Mouse (Mus musculus) hindbrain, embryonic 12.5 days (tissue): ENCODE measurements around the gene Kat8. TPM values are rescaled to one million over a fixed set of nuclear protein-coding genes. Genes with fewer than 3 reads are reported as not detected.
"Not testable (repeated sequence)": the region's sequence is repeated elsewhere in the genome, so short reads cannot be mapped to it uniquely, and the experiment has no call there.

Experiments used
- ATAC-seq: fragments of 200-750 bp; cut with Nextera tagmentation; 2 replicates; pipeline ENCODE4 v1.8.0; 2017; ENCODE audit warnings: moderate TSS enrichment; ENCODE audit not compliant: low FRiP score
- H3K27ac ChIP-seq: fragments of 300-500 bp; sonication (generic); 2 replicates; pipeline ENCODE4 v1.5.1; 2016; ENCODE audit warnings: mild to moderate bottlenecking
- H3K27me3 ChIP-seq: fragments of 300-500 bp; sonication (generic); 2 replicates; pipeline ENCODE4 v1.6.1; 2016; ENCODE audit warnings: mild to moderate bottlenecking
- H3K36me3 ChIP-seq: fragments of 300-500 bp; sonication (generic); 2 replicates; pipeline ENCODE4 v1.6.1; 2016; ENCODE audit warnings: mild to moderate bottlenecking
- H3K4me1 ChIP-seq: fragments of 300-500 bp; sonication (generic); 2 replicates; pipeline ENCODE4 v1.6.1; 2016
- H3K4me2 ChIP-seq: fragments of 300-500 bp; sonication (generic); replicated peaks from 2 replicates; pipeline ENCODE4 v1.6.1; 2016; ENCODE audit warnings: mild to moderate bottlenecking
- H3K4me3 ChIP-seq: fragments of 300-500 bp; sonication (generic); 2 replicates; pipeline ENCODE4 v1.5.1; 2016; ENCODE audit warnings: mild to moderate bottlenecking
- H3K9ac ChIP-seq: fragments of 300-500 bp; sonication (generic); 2 replicates; pipeline ENCODE4 v1.6.1; 2016; ENCODE audit warnings: mild to moderate bottlenecking, moderate library complexity
- H3K9me3 ChIP-seq: fragments of 300-500 bp; sonication (generic); replicated peaks from 2 replicates; pipeline ENCODE4 v1.6.1; 2016; ENCODE audit warnings: mild to moderate bottlenecking
- WGBS: fragments of 180-500 bp; shearing (Covaris S2); methylation state at CpG from one replicate; pipeline ENCODE4 v1.1.7; 2016; 5-methylcytosine and 5-hydroxymethylcytosine counted together
- polyA plus RNA-seq: library from polyadenylated mRNA; unstranded; fragments of >200 nt; fragmentation: Nextera tagmentation; extraction: Ambion mirVana; gene quantifications from 2 replicates; pipeline ENCODE4 v1.2.1, GENCODE M21; 2016

Kat8 gene
- polyA plus RNA-seq, 1 experiment from 2014 or later: 50.9 TPM

DNA sequence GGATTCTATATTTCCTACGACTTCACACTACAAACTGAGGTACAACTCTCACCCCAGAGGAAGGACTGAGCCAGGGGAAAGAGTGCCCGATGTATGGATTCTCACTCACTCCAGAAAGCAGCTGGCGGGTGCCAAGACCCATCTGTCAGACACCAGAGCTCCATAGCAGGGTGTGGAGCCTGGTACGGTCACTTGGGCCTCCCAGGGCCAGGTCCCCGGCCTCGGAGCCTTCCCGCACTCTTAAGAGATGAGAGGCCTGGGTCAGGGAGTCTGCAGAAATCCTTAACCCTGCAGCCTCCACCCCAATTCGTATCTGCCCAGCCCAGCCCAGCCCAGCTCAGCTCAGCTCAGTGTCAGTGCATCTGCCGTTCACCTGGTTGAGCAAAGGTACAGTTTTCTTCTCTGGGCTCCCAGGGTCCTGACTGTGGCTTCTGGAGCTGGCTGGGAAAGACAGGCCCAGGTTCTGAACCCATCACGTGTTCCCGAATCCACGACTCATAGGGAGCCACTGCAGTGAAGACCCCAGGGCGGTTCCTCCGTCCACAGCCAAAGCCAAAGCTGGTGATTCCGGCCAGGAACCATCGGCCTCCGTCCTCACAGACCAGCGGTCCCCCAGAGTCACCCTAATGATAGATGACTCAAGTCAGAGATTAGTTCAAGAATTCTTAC, 24.0 kb downstream of the Kat8 start:
- 60% methylated on average over 18 of the region's 18 CpGs for WGBS
- ATAC-seq: peak; percentile 7; the same call in 1 of the 2 replicates

DNA sequence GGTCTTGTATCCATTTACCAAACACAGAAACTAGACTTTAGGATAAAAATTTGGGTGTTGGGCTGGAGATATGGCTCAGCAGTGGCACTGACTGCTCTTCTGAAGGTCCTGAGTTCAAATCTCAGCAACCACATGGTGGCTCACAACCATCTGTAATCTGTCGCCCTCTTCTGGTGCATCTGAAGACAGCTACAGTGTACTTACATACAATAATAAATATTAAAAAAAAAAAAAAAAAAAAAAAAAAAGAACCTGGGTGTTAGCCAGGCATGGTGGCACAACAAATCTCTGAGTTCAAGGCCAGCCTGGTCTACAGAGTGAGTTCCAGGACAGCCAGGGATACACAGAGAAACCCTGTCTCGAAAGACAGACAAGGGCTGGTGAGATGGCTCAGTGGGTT, 29.8 kb downstream of the Kat8 start:
- H3K4me1 ChIP-seq, ATAC-seq, H3K27ac ChIP-seq, H3K4me3 ChIP-seq, H3K9ac ChIP-seq, H3K9me3 ChIP-seq, H3K36me3 ChIP-seq, H3K4me2 ChIP-seq: not testable (repeated sequence)
- H3K27me3 ChIP-seq: peaks cover 36% of the 10 kb centered on the region
- 53% methylated on average over 2 of the region's 2 CpGs for WGBS

More for the DNA sequence above, 24.0 kb downstream of the Kat8 start:
- peak overlapping the region; percentile 81 for H3K9ac ChIP-seq
- H3K4me1 ChIP-seq: peaks cover 27% of the 10 kb centered on the region
- peaks cover 4% of the 10 kb centered on the region for H3K27me3 ChIP-seq
- H3K27ac ChIP-seq: peak overlapping the region; percentile 72; the same call in 1 of the 2 replicates
- H3K4me2 ChIP-seq: peak overlapping the region; percentile 87
- peak overlapping the region; percentile 73 for H3K4me3 ChIP-seq
- no peaks in the 10 kb centered on the region for H3K36me3 ChIP-seq
- H3K9me3 ChIP-seq: no peaks in the 10 kb centered on the region

GRCm38 (mm10) chr7:127944614-127945013, 32.3 kb downstream of the Kat8 start:
- H3K9ac ChIP-seq: no peak overlapping the region
- peak overlapping the region; percentile 31 for H3K4me2 ChIP-seq
- H3K4me1 ChIP-seq: no peaks in the 10 kb centered on the region
- 11% methylated on average over 23 of the region's 23 CpGs for WGBS
- ATAC-seq: no peak
- peaks cover 36% of the 10 kb centered on the region for H3K27me3 ChIP-seq
- H3K27ac ChIP-seq: no peak overlapping the region; the same call in 1 of the 2 replicates
- H3K9me3 ChIP-seq: no peaks in the 10 kb centered on the region
- H3K4me3 ChIP-seq: no peak overlapping the region
- H3K36me3 ChIP-seq: no peaks in the 10 kb centered on the region

- no peak within 1 kb of the TSS for H3K27ac ChIP-seq
- H3K4me2 ChIP-seq: no peak within 1 kb of the TSS
- H3K36me3 ChIP-seq: no peaks in the 10 kb centered on the region
- no peak for ATAC-seq
- no peak within 1 kb of the TSS for H3K4me3 ChIP-seq
- no peaks in the 10 kb centered on the region for H3K4me1 ChIP-seq
- H3K9me3 ChIP-seq: no peaks in the 10 kb centered on the region
- H3K9ac ChIP-seq: no peak within 1 kb of the TSS
- H3K27me3 ChIP-seq: peaks cover 36% of the 10 kb centered on the region
- 79% methylated on average over 6 of the region's 6 CpGs for WGBS
Observed at GRCm38 (mm10) chr7:127946470-127947023, 34.2 kb downstream of the Kat8 start, which contains the start of gene Prss36. Gene Prss36 (minus strand): TSS chr7:127946725.

DNA sequence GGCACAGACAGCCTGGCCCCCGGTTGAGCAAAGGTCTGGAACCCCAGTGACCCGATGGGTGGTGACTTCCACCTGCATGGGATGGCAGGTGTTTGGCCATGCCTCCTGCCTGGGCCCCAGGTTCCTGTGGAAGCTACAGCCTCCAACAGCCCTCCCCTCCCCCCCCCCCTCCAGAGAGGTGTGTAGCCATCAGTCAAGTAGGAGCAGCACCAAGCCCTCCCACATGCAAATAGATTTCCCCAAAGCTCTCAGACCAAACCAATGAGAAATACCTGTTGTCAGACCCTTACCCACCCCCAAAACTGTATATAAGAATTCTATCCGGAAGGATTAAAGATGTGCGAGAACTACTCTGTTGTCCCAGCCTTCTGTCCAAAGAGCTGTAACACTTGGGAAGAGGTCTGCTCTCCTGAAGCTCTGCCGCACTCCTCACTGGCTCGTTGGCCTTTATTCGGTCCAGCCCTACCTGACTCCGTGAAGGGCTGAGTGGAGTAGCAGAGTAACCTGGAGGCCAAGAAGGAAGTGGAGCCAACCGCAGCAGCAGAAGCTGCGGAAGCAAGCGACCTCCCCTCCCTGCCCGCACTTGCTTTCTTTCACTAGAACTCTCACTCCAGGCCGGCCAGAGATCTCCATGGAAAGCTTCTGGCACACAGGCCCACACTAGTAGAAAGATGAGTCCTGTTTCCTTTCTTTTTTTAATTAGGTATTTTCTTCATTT, 40.7 kb downstream of the Kat8 start:
- Histone ChIP-seq H3K9me3 (no peaks in the 10 kb centered on the region), H3K4me3 (no peak overlapping the region), H3K36me3 (no peaks in the 10 kb centered on the region), H3K27ac (no peak overlapping the region), H3K4me1 (no peaks in the 10 kb centered on the region), H3K27me3 (peaks cover 3% of the 10 kb centered on the region; the same call in 1 of the 2 replicates), H3K4me2 (no peak overlapping the region), H3K9ac (no peak overlapping the region)
- WGBS: 46% methylated on average over 13 of the region's 13 CpGs
- ATAC-seq: no peak

DNA sequence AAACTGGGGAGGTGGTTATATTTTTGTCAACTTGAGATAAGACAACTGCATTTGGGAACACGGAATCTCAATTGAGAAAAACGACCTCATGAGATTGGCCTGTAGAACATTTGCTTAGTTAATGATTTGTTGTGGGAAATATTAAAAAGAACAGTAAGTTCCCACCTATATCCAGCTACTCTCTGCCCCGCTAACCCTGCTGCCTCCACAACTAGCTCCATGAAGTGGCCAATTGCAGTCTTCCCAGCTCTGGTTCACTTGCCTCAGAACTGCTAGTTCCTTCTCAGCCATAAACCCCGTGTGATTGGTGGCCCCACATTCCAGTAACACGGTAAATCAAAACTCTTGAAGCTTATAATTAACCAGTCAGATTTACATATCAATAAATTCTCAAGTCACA, 47.0 kb downstream of the Kat8 start:
- Histone ChIP-seq H3K36me3 (no peaks in the 10 kb centered on the region), H3K4me1 (no peaks in the 10 kb centered on the region), H3K9ac (no peak overlapping the region), H3K4me3 (no peak overlapping the region), H3K9me3 (no peaks in the 10 kb centered on the region), H3K27ac (no peak overlapping the region), H3K4me2 (no peak overlapping the region), H3K27me3 (no peaks in the 10 kb centered on the region; the same call in 1 of the 2 replicates)
- WGBS: 65% methylated on average over 5 of the region's 5 CpGs
- ATAC-seq: no peak

DNA sequence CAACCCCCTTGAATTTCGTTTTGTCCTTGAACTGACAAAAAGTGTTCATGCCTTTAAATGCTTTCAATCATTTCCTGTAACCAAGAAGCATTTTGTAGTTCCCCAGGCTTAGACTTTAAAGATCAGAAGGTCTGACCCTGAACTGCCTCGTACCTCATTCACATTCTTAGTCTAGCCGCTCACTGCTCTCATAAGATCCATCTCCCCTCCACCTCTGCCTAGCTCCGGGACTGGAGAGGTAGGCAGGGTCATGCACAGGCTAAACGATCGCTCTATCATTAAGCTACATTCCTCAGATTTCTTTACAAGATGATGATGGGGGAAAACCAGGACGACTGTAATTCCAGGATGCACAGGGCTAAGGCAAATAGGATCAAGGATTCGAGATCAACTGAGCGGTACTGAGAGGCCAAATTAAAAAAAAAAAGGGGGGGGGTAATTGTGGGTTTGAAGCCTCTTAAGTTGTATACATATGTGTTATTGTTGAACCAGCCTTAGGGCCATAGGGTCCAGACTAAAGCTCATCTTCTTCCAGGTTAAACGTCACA, 54.1 kb downstream of the Kat8 start:
- peak overlapping the region; percentile 98 for H3K27ac ChIP-seq
- H3K9ac ChIP-seq: peak overlapping the region; percentile 99
- H3K36me3 ChIP-seq: peaks cover 19% of the 10 kb centered on the region
- no peak; the same call in 1 of the 2 replicates for ATAC-seq
- peaks cover 20% of the 10 kb centered on the region for H3K4me1 ChIP-seq
- no peaks in the 10 kb centered on the region for H3K27me3 ChIP-seq
- peak overlapping the region; percentile 95 for H3K4me3 ChIP-seq
- 15% methylated on average over 10 of the region's 10 CpGs for WGBS
- H3K9me3 ChIP-seq: no peaks in the 10 kb centered on the region
- peak overlapping the region; percentile 66 for H3K4me2 ChIP-seq

DNA sequence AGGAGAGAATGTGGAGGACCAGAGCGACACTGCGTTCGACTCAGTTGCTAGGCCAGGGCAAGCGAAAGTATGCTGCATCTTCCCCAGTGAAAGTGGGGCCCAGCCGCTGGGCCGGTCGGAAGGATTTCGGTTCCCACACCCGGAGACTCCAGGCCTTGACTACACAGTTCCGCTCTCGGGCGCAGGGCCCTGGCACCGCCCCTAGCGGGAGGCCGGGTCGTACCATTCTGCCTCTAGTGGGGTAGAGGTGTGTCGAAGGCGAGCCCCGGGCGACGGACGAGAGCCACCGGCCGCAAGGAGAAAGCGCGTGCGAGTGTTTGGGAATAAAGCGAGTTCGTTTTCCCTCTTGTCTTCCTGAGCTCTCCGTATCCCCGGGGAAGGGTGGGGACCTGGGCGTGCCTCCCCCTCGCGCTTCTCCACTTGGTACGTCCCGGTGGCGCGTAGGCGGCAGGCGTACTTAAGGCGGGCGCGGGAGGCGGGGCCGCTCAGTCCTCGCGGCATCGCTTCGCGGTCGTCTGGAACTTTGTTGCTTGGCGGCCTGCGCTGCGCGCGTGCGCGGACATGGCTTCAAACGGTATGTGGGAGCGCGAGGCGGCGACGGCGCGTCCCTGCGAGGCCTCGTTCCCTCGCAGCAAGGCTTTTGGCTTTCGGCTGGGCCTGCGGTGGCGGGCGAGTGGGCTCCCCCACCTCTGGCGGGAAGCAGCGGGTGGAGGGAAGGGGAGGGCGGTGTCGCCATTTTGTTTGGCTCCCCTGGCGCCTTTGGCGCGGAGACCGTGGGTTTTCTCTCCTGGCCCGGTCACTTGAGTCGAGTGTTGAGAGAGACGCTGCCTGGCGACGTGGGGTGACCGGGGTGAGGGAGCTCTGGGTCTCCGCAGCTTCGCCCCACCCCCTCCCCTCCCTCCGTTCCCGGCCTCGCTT, 54.9 kb downstream of the Kat8 start, which contains the start of gene Fus:
Gene Fus (plus strand): TSS at position 454 of the 918 bp plus-strand sequence.
- Histone ChIP-seq H3K36me3 (peaks cover 27% of the 10 kb centered on the region), H3K27ac (peak within 1 kb of the TSS; percentile 98), H3K4me2 (peak within 1 kb of the TSS; percentile 90), H3K4me1 (peaks cover 20% of the 10 kb centered on the region), H3K9me3 (no peaks in the 10 kb centered on the region), H3K9ac (peak within 1 kb of the TSS; percentile 99), H3K27me3 (no peaks in the 10 kb centered on the region), H3K4me3 (peak within 1 kb of the TSS; percentile 95)
- WGBS: under 1% methylated on average over 92 of the region's 92 CpGs
- peak; percentile 95 for ATAC-seq

- WGBS: under 1% methylated on average over 42 of the region's 42 CpGs
- peak overlapping the region; percentile 95 for H3K4me3 ChIP-seq
- H3K4me1 ChIP-seq: peaks cover 20% of the 10 kb centered on the region
- H3K27me3 ChIP-seq: no peaks in the 10 kb centered on the region
- H3K9me3 ChIP-seq: no peaks in the 10 kb centered on the region
- peak overlapping the region; percentile 90 for H3K4me2 ChIP-seq
- peak overlapping the region; percentile 98 for H3K27ac ChIP-seq
- peaks cover 36% of the 10 kb centered on the region for H3K36me3 ChIP-seq
- ATAC-seq: peak; percentile 49; the same call in 1 of the 2 replicates
- H3K9ac ChIP-seq: peak overlapping the region; percentile 99
Observed at GRCm38 (mm10) chr7:127967922-127968828, 55.9 kb downstream of the Kat8 start.

DNA sequence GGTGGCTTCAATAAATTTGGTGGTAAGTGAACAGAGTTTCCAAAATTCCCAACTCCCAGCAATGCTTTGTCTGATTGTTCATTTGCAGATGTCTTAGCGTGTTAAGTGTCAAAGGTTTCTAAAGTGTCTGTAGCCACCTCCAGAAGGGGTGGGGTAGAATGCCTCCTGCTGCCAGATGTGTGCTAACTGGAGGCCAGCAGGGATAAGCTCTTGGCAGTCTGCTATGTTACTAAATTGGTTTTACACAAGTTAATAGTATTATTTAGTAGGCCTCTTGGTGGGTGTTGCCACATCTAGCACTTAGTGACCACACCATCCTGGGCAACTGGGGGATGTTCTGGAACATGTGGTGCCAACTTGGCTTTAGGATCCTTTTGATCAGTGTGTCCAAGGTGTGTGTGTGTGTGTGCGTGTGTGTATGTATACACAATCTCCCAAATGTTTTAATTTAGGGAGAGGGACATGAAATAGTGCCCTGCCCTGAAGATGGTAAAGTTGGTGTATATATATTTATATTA, 62.2 kb downstream of the Kat8 start:
- no peak overlapping the region for H3K27ac ChIP-seq
- no peaks in the 10 kb centered on the region for H3K9me3 ChIP-seq
- no peak overlapping the region for H3K4me2 ChIP-seq
- 88% methylated on average over 2 of the region's 2 CpGs for WGBS
- ATAC-seq: no peak
- peaks cover 9% of the 10 kb centered on the region for H3K4me1 ChIP-seq
- peaks cover 92% of the 10 kb centered on the region for H3K36me3 ChIP-seq
- no peak overlapping the region for H3K4me3 ChIP-seq
- no peaks in the 10 kb centered on the region for H3K27me3 ChIP-seq
- H3K9ac ChIP-seq: no peak overlapping the region
